Mouse (Mus musculus): ENCODE measurements around the gene Rplp0. TPM values are rescaled to one million over a fixed set of nuclear protein-coding genes. Genes with fewer than 3 reads are reported as not detected.

Gene Rplp0
- polyA plus RNA-seq, 1 experiment from 2014 or later = 903 TPM

GRCm38 (mm10) chr5:115546536-115546935, 12.7 kb upstream of the Rplp0 start:
- ATAC-seq (ENCODE audit: low read depth) = no peak
- H3K9me3 ChIP-seq (ENCODE audit: control insufficient read depth, low read length) = no peaks in the 10 kb centered on the region
- H3K4me2 ChIP-seq (ENCODE audit: low read depth, low read length) = no peak overlapping the region
- 77% methylated on average over 11 of the region's 11 CpGs for whole genome bisulfite sequencing
- H3K27ac ChIP-seq (ENCODE audit: low read depth, low read length) = no peak overlapping the region
- H3K27me3 ChIP-seq (ENCODE audit: control insufficient read depth, insufficient read depth, low read length) = no peaks in the 10 kb centered on the region
- H3K9ac ChIP-seq (replicated peaks; ENCODE audit: low read depth, low read length) = no peak overlapping the region
- H3K36me3 ChIP-seq (ENCODE audit: control insufficient read depth, insufficient read depth, low read length) = peaks cover 16% of the 10 kb centered on the region; the same call in 1 of the 2 replicates
- H3K4me3 ChIP-seq (ENCODE audit: low read depth, low read length) = no peak overlapping the region
- 0 out of 2 replicates have a peak, but pooled peaks cover 15% of the 10 kb centered on the region for H3K4me1 ChIP-seq (ENCODE audit: control insufficient read depth, insufficient read depth, low read length)

GRCm38 (mm10) chr5:115547014-115547413, 12.3 kb upstream of the Rplp0 start:
- no peak overlapping the region for H3K4me2 ChIP-seq (ENCODE audit: low read depth, low read length)
- H3K9ac ChIP-seq (replicated peaks; ENCODE audit: low read depth, low read length) = no peak overlapping the region
- 61% methylated on average over 6 of the region's 6 CpGs for WGBS
- ATAC-seq (ENCODE audit: low read depth) = no peak
- no peak overlapping the region for H3K27ac ChIP-seq (ENCODE audit: low read depth, low read length)
- no peaks in the 10 kb centered on the region for H3K27me3 ChIP-seq (ENCODE audit: control insufficient read depth, insufficient read depth, low read length)
- no peaks in the 10 kb centered on the region for H3K9me3 ChIP-seq (ENCODE audit: control insufficient read depth, low read length)
- H3K4me3 ChIP-seq (ENCODE audit: low read depth, low read length) = no peak overlapping the region
- H3K36me3 ChIP-seq (ENCODE audit: control insufficient read depth, insufficient read depth, low read length) = peaks cover 19% of the 10 kb centered on the region; the same call in 1 of the 2 replicates
- 0 out of 2 replicates have a peak, but pooled peaks cover 15% of the 10 kb centered on the region for H3K4me1 ChIP-seq (ENCODE audit: control insufficient read depth, insufficient read depth, low read length)

- Histone ChIP-seq H3K9ac (replicated peaks; ENCODE audit: low read depth, low read length) (no peak overlapping the region), H3K4me2 (ENCODE audit: low read depth, low read length) (no peak overlapping the region), H3K9me3 (ENCODE audit: control insufficient read depth, low read length) (no peaks in the 10 kb centered on the region), H3K4me1 (ENCODE audit: control insufficient read depth, insufficient read depth, low read length) (0 out of 2 replicates have a peak, but pooled peaks cover 15% of the 10 kb centered on the region), H3K4me3 (ENCODE audit: low read depth, low read length) (no peak overlapping the region), H3K27ac (ENCODE audit: low read depth, low read length) (no peak overlapping the region), H3K36me3 (ENCODE audit: control insufficient read depth, insufficient read depth, low read length) (peaks cover 21% of the 10 kb centered on the region; the same call in 1 of the 2 replicates), H3K27me3 (ENCODE audit: control insufficient read depth, insufficient read depth, low read length) (no peaks in the 10 kb centered on the region)
- ATAC-seq (ENCODE audit: low read depth) = no peak
- 85% methylated on average over 7 of the region's 7 CpGs for WGBS
Measured at GRCm38 (mm10) chr5:115547421-115547820, 11.8 kb upstream of the Rplp0 start.

- no peak overlapping the region for H3K27ac ChIP-seq (ENCODE audit: low read depth, low read length)
- H3K9me3 ChIP-seq (ENCODE audit: control insufficient read depth, low read length) = no peaks in the 10 kb centered on the region
- ATAC-seq (ENCODE audit: low read depth) = no peak
- 95% methylated on average over 18 of the region's 18 CpGs for WGBS
- H3K27me3 ChIP-seq (ENCODE audit: control insufficient read depth, insufficient read depth, low read length) = no peaks in the 10 kb centered on the region
- H3K36me3 ChIP-seq (ENCODE audit: control insufficient read depth, insufficient read depth, low read length) = peaks cover 26% of the 10 kb centered on the region; the same call in 1 of the 2 replicates
- H3K4me1 ChIP-seq (ENCODE audit: control insufficient read depth, insufficient read depth, low read length) = 0 out of 2 replicates have a peak, but pooled peaks cover 4% of the 10 kb centered on the region
- no peak overlapping the region for H3K9ac ChIP-seq (replicated peaks; ENCODE audit: low read depth, low read length)
- no peak overlapping the region for H3K4me3 ChIP-seq (ENCODE audit: low read depth, low read length)
- no peak overlapping the region for H3K4me2 ChIP-seq (ENCODE audit: low read depth, low read length)
Measured at GRCm38 (mm10) chr5:115548501-115549285, 10.6 kb upstream of the Rplp0 start.

DNA sequence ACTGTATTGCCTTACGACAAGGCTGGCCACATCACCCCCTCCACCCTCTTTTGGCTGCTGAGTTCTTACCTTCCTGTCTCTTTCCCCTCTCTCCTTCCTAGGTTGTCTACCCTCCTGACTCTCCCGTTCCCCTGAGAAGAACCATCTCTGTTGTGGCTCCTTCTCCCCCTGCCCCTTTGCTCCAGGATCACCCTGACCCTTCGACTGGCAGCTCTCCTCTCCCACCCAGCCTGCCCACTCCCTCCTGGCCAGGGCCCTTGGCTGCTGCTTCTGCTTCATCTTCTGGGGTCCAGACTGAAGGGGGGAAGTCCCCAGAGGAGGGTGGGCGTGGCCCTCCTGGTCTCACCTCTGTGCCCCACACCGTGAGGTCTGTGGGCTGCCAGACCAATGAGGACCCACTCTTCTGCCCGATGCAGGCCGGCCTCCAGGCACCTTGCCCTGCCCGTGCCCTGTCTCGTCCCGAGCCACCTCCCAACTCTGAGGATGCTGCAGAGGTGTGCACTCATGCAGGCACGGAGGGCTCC, 8.7 kb upstream of the Rplp0 start:
- H3K27ac ChIP-seq (ENCODE audit: low read depth, low read length) = no peak overlapping the region
- no peaks in the 10 kb centered on the region for H3K27me3 ChIP-seq (ENCODE audit: control insufficient read depth, insufficient read depth, low read length)
- 87% methylated on average over 11 of the region's 11 CpGs for WGBS
- no peaks in the 10 kb centered on the region for H3K4me1 ChIP-seq (ENCODE audit: control insufficient read depth, insufficient read depth, low read length)
- peaks cover 29% of the 10 kb centered on the region; the same call in 1 of the 2 replicates for H3K36me3 ChIP-seq (ENCODE audit: control insufficient read depth, insufficient read depth, low read length)
- H3K9ac ChIP-seq (replicated peaks; ENCODE audit: low read depth, low read length) = no peak overlapping the region
- H3K4me2 ChIP-seq (ENCODE audit: low read depth, low read length) = no peak overlapping the region
- no peaks in the 10 kb centered on the region for H3K9me3 ChIP-seq (ENCODE audit: control insufficient read depth, low read length)
- ATAC-seq (ENCODE audit: low read depth) = no peak
- no peak overlapping the region for H3K4me3 ChIP-seq (ENCODE audit: low read depth, low read length)

DNA sequence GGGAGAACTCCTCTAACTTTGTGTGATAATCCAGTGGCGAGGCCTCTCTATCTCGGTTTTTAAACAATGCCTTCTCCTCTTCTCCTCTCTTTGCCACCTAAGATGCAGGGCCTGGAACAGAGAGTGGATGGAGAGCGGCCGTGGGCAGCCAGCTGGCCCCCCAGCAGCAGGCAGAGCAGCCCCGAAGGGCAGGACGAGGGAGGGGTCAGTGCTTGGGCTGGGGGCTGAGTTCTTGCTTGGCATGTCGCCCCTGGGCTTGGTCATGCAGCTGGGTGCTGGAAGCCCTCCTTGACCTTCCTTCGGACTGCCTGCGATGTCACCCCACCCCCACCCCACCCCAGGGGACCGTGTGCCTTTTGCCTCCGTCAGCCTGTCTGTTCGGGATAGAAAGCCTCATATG, 7.9 kb upstream of the Rplp0 start:
- 80% methylated on average over 12 of the region's 12 CpGs for WGBS
- H3K4me3 ChIP-seq (ENCODE audit: low read depth, low read length) = no peak overlapping the region
- peaks cover 29% of the 10 kb centered on the region; the same call in 1 of the 2 replicates for H3K36me3 ChIP-seq (ENCODE audit: control insufficient read depth, insufficient read depth, low read length)
- no peaks in the 10 kb centered on the region for H3K9me3 ChIP-seq (ENCODE audit: control insufficient read depth, low read length)
- no peak overlapping the region for H3K4me2 ChIP-seq (ENCODE audit: low read depth, low read length)
- ATAC-seq (ENCODE audit: low read depth) = no peak
- H3K27ac ChIP-seq (ENCODE audit: low read depth, low read length) = no peak overlapping the region
- H3K4me1 ChIP-seq (ENCODE audit: control insufficient read depth, insufficient read depth, low read length) = no peaks in the 10 kb centered on the region
- H3K9ac ChIP-seq (replicated peaks; ENCODE audit: low read depth, low read length) = no peak overlapping the region
- H3K27me3 ChIP-seq (ENCODE audit: control insufficient read depth, insufficient read depth, low read length) = no peaks in the 10 kb centered on the region

GRCm38 (mm10) chr5:115551799-115552198, 7.5 kb upstream of the Rplp0 start:
- H3K36me3 ChIP-seq (ENCODE audit: control insufficient read depth, insufficient read depth, low read length) = peaks cover 28% of the 10 kb centered on the region; the same call in 1 of the 2 replicates
- H3K9ac ChIP-seq (replicated peaks; ENCODE audit: low read depth, low read length) = no peak overlapping the region
- no peak for ATAC-seq (ENCODE audit: low read depth)
- no peak overlapping the region for H3K4me2 ChIP-seq (ENCODE audit: low read depth, low read length)
- H3K4me1 ChIP-seq (ENCODE audit: control insufficient read depth, insufficient read depth, low read length) = no peaks in the 10 kb centered on the region
- H3K9me3 ChIP-seq (ENCODE audit: control insufficient read depth, low read length) = no peaks in the 10 kb centered on the region
- no peak overlapping the region for H3K4me3 ChIP-seq (ENCODE audit: low read depth, low read length)
- 84% methylated on average over 13 of the region's 13 CpGs for WGBS
- H3K27ac ChIP-seq (ENCODE audit: low read depth, low read length) = no peak overlapping the region
- H3K27me3 ChIP-seq (ENCODE audit: control insufficient read depth, insufficient read depth, low read length) = no peaks in the 10 kb centered on the region

DNA sequence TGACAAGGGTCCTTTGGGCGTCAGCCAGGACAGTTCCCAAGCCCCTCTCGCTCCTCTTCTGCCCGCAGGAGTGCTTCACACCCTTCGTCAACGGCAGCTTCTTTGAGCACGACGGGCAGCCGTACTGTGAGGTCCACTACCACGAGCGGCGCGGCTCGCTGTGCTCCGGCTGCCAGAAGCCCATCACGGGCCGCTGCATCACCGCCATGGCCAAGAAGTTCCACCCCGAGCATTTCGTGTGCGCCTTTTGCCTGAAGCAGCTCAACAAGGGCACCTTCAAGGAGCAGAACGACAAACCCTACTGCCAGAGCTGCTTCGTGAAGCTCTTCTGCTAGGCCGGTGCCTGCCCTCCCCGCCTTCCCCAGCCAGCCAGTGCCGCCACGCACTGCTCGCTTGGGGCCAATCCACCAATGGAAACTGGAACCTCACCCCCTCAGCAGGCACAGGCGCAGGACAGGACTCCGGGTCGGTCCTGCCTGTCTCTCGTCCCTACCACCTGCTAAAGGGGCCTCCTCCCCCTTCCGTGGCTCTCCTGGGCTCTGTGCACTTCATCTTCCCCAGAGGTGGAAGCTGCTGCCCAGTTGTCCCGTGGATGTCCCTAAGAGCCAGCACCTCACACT, 5.4 kb upstream of the Rplp0 start:
- Histone ChIP-seq H3K4me3 (ENCODE audit: low read depth, low read length) (no peak overlapping the region), H3K9ac (replicated peaks; ENCODE audit: low read depth, low read length) (no peak overlapping the region), H3K4me1 (ENCODE audit: control insufficient read depth, insufficient read depth, low read length) (no peaks in the 10 kb centered on the region), H3K36me3 (ENCODE audit: control insufficient read depth, insufficient read depth, low read length) (peaks cover 18% of the 10 kb centered on the region; the same call in 1 of the 2 replicates), H3K27me3 (ENCODE audit: control insufficient read depth, insufficient read depth, low read length) (no peaks in the 10 kb centered on the region), H3K27ac (ENCODE audit: low read depth, low read length) (no peak overlapping the region), H3K9me3 (ENCODE audit: control insufficient read depth, low read length) (no peaks in the 10 kb centered on the region), H3K4me2 (ENCODE audit: low read depth, low read length) (no peak overlapping the region)
- no peak for ATAC-seq (ENCODE audit: low read depth)
- WGBS = 88% methylated on average over 33 of the region's 33 CpGs

Measured in neural tube, embryonic 14.5 days (tissue).